Mouse (Mus musculus) liver, embryonic 14.5 days (tissue): ENCODE measurements around the gene Papln. TPM values are rescaled to one million over a fixed set of nuclear protein-coding genes. Genes with fewer than 3 reads are reported as not detected.

Source experiments
- ATAC-seq: fragments of 200-750 bp; cut with Nextera tagmentation; 2 replicates; pipeline ENCODE4 v1.8.0; 2017; ENCODE audit warnings: moderate number of reproducible peaks, mild to moderate bottlenecking, moderate library complexity; ENCODE audit not compliant: insufficient read depth
- DNase-seq, 3 experiments: peaks; one replicate each; pipeline ENCODE4 v3.0.0-alpha.2; 2012 to 2013; ENCODE audit warnings: low read depth in 3 of 3, low spot score in 3 of 3
- H3K27ac ChIP-seq: fragments of 300-500 bp; sonication (generic); 2 replicates; pipeline ENCODE4 v1.5.1; 2014; ENCODE audit warnings: moderate library complexity, mild to moderate bottlenecking, control low read depth, inconsistent platforms
- H3K27me3 ChIP-seq: fragments of 300-500 bp; sonication (generic); 2 replicates; pipeline ENCODE4 v1.6.1; 2014; ENCODE audit warnings: mild to moderate bottlenecking, low read length, moderate library complexity; ENCODE audit not compliant: control insufficient read depth, insufficient read depth
- H3K36me3 ChIP-seq: fragments of 300-500 bp; sonication (generic); replicated peaks from 2 replicates; pipeline ENCODE4 v1.6.1; 2014; ENCODE audit warnings: low read depth; ENCODE audit not compliant: control insufficient read depth, insufficient read depth
- H3K4me1 ChIP-seq, 2 experiments: fragments of 200-500 bp in 1 of 2; fragments of 300-500 bp in 1 of 2; sonication (generic) in 1 of 2; replicated peaks; 2 replicates each; pipeline ENCODE4 v1.6.1; 2012 to 2014; ENCODE audit warnings: antibody characterized with exemption in 1 of 2, inconsistent platforms in 1 of 2, low read length in 1 of 2; ENCODE audit not compliant: control insufficient read depth in 2 of 2, insufficient read depth in 2 of 2
- H3K4me2 ChIP-seq: fragments of 300-500 bp; sonication (generic); 2 replicates; pipeline ENCODE4 v1.6.1; 2014; ENCODE audit warnings: low read depth, mild to moderate bottlenecking, control low read depth, moderate library complexity
- H3K4me3 ChIP-seq, 2 experiments: fragments of 200-500 bp in 1 of 2; fragments of 300-500 bp in 1 of 2; sonication (generic) in 1 of 2; 2 replicates each; pipeline ENCODE4 v1.5.1; 2012 to 2014; ENCODE audit warnings: low read depth in 2 of 2, low read length in 2 of 2, mild to moderate bottlenecking in 2 of 2, control low read depth in 1 of 2, inconsistent platforms in 1 of 2, moderate library complexity in 1 of 2; ENCODE audit not compliant: insufficient read depth in 1 of 2
- H3K9ac ChIP-seq: fragments of 300-500 bp; sonication (generic); replicated peaks from 2 replicates; pipeline ENCODE4 v1.6.1; 2014; ENCODE audit warnings: mild to moderate bottlenecking, control low read depth, moderate library complexity
- H3K9me3 ChIP-seq: fragments of 300-500 bp; sonication (generic); 2 replicates; pipeline ENCODE4 v1.6.1; 2016; ENCODE audit warnings: low read length, mixed read lengths; ENCODE audit not compliant: control insufficient read depth
- CTCF ChIP-seq: IDR thresholded peaks from 2 replicates; pipeline ENCODE4 v1.5.1; 2016; ENCODE audit warnings: antibody characterized with exemption, low read depth, control low read depth
- EP300 ChIP-seq: IDR thresholded peaks from 2 replicates; pipeline ENCODE4 v1.6.1; 2016; ENCODE audit warnings: antibody characterized with exemption, low read depth
- WGBS: fragments of 180-500 bp; shearing (Covaris S2); extraction: QIAGEN DNeasy Blood & Tissue Kit; methylation state at CpG from one replicate; pipeline ENCODE4 v1.1.7; 2014; ENCODE audit not compliant: insufficient replicate concordance; 5-methylcytosine and 5-hydroxymethylcytosine counted together
- polyA plus RNA-seq, 2 experiments: library from polyadenylated mRNA; depleted of rRNA in 1 of 2; stranded (reverse) in 1 of 2; unstranded in 1 of 2; fragments of >200 nt; fragmentation: Nextera tagmentation in 1 of 2; extraction: Ambion mirVana in 1 of 2; gene quantifications; 2 replicates each; pipeline versions ENCODE4 v1.2.1 to v1.2.3; 2012 to 2014

The Papln gene
- polyA plus RNA-seq, 2 experiments, result 0.27 to 1.2 TPM

- no peak for ATAC-seq
- no peaks in the 10 kb centered on the region for H3K4me1 ChIP-seq
- H3K4me2 ChIP-seq, result no peak overlapping the region
- H3K36me3 ChIP-seq, result peaks cover 7% of the 10 kb centered on the region
- H3K27me3 ChIP-seq, result no peaks in the 10 kb centered on the region
- TF ChIP-seq EP300 (no peak), CTCF (no peak)
- H3K4me3 ChIP-seq, result no peak overlapping the region
- H3K9me3 ChIP-seq, result no peaks in the 10 kb centered on the region
- 77% methylated on average over 1 of the region's 1 CpGs for WGBS
- no peak overlapping the region for H3K27ac ChIP-seq
- H3K9ac ChIP-seq, result no peak overlapping the region
- DNase-seq, result no peak
These were observed 24.8 kb upstream of the Papln start for GRCm38 (mm10) chr12:83738651-83739050.

GRCm38 (mm10) chr12:83741722-83742121 lies 21.7 kb upstream of the Papln start:
- no peaks in the 10 kb centered on the region for H3K9me3 ChIP-seq
- ATAC-seq, result no peak
- no peaks in the 10 kb centered on the region for H3K4me1 ChIP-seq
- H3K36me3 ChIP-seq, result no peaks in the 10 kb centered on the region
- 62% methylated on average over 5 of the region's 5 CpGs for WGBS
- DNase-seq, result no peak
- H3K9ac ChIP-seq, result no peak overlapping the region
- no peak for TF ChIP-seq EP300
- TF ChIP-seq CTCF, result no peak
- no peak overlapping the region for H3K4me3 ChIP-seq
- no peaks in the 10 kb centered on the region for H3K27me3 ChIP-seq
- H3K4me2 ChIP-seq, result no peak overlapping the region
- H3K27ac ChIP-seq, result no peak overlapping the region

GRCm38 (mm10) chr12:83742834-83743233 lies 20.6 kb upstream of the Papln start:
- Histone ChIP-seq H3K4me3 (no peak overlapping the region), H3K27me3 (no peaks in the 10 kb centered on the region), H3K4me2 (no peak overlapping the region), H3K27ac (no peak overlapping the region), H3K36me3 (no peaks in the 10 kb centered on the region), H3K9ac (no peak overlapping the region), H3K4me1 (no peaks in the 10 kb centered on the region), H3K9me3 (no peaks in the 10 kb centered on the region)
- no peak for ATAC-seq
- DNase-seq, result no peak
- no peak for TF ChIP-seq EP300
- TF ChIP-seq CTCF, result no peak
- WGBS, result 53% methylated on average over 4 of the region's 4 CpGs

DNA sequence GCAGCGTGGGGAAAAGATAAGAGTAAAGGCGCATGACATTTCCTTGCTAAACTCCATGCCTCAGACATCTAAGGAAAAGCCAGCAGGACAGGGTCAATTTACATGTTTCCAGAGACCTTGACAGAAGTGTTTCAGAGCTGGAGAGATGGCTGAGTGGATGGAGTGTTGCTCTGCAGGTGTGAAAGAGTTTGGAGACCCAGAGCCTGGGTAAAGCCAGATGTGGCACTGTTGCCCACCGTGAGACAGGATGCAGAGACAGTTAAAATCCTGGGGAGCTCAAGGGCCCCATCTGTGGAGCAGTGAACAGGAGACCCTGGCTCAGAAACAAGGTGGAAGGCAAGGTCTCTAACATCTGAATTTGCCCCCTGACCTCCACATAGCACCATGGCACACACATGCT lies 19.7 kb upstream of the Papln start:
- Histone ChIP-seq H3K27ac (no peak overlapping the region), H3K9me3 (no peaks in the 10 kb centered on the region), H3K4me2 (no peak overlapping the region), H3K4me1 (no peaks in the 10 kb centered on the region), H3K27me3 (no peaks in the 10 kb centered on the region), H3K4me3 (no peak overlapping the region), H3K36me3 (no peaks in the 10 kb centered on the region), H3K9ac (no peak overlapping the region)
- ATAC-seq, result no peak
- no peak for TF ChIP-seq EP300
- TF ChIP-seq CTCF, result no peak
- DNase-seq, result no peak
- 52% methylated on average over 3 of the region's 3 CpGs for WGBS

DNA sequence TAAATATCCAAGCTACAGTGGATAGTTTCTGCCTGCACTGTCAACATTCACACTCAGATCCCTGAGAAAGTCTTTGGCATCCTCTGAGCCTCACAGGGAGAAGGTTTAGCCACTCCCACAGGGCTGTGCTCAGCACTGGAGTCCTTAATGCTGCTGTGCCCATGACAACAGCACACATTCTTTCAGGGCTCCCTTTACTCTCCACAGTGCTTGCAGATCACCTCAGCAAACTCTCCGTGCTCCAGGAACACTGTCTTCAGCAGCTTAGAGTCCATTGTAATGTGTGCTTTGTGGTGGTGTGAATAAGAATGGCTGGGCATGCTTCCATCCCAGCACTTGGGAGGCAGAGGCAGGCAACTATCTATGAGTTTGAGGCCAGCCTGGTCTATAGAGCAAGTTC lies 14.2 kb upstream of the Papln start:
- H3K9ac ChIP-seq, result no peak overlapping the region
- H3K4me2 ChIP-seq, result no peak overlapping the region
- no peak overlapping the region for H3K27ac ChIP-seq
- no peaks in the 10 kb centered on the region for H3K9me3 ChIP-seq
- H3K27me3 ChIP-seq, result no peaks in the 10 kb centered on the region
- H3K4me1 ChIP-seq, result peaks cover 0 to 3% of the 10 kb centered on the region in 2 experiments; a peak in 1 of 4 replicates
- ATAC-seq (no peak), DNase-seq (no peak)
- 24% methylated on average over 1 of the region's 1 CpGs for WGBS
- no peaks in the 10 kb centered on the region for H3K36me3 ChIP-seq
- no peak overlapping the region for H3K4me3 ChIP-seq
- TF ChIP-seq CTCF, result no peak
- no peak for TF ChIP-seq EP300
